Mouse (Mus musculus) midbrain, embryonic 10.5 days (tissue): ENCODE results near the gene Sox13. TPM values are rescaled to one million over a fixed set of nuclear protein-coding genes. Genes with fewer than 3 reads are reported as not detected.
A peak's percentile ranks its signal among the peaks of the same experiment; 100 is the strongest.

ENCODE experiments used
- DNase-seq: peaks from one replicate; pipeline ENCODE4 v3.0.0-alpha.2; 2017; ENCODE audit warnings: low spot score
- H3K27ac ChIP-seq: fragments of 300-500 bp; sonication (generic); replicated peaks from 2 replicates; pipeline ENCODE4 v1.5.1; 2016; ENCODE audit warnings: mild to moderate bottlenecking
- H3K27me3 ChIP-seq: fragments of 300-500 bp; sonication (generic); 2 replicates; pipeline ENCODE4 v1.6.1; 2016; ENCODE audit warnings: low read depth, mild to moderate bottlenecking; ENCODE audit not compliant: poor library complexity, severe bottlenecking
- H3K36me3 ChIP-seq: fragments of 300-500 bp; sonication (generic); 2 replicates; pipeline ENCODE4 v1.6.1; 2016; ENCODE audit warnings: mild to moderate bottlenecking, moderate library complexity
- H3K4me1 ChIP-seq: fragments of 300-500 bp; sonication (generic); 2 replicates; pipeline ENCODE4 v1.6.1; 2016
- H3K4me3 ChIP-seq: fragments of 300-500 bp; sonication (generic); 2 replicates; pipeline ENCODE4 v1.5.1; 2016; ENCODE audit warnings: mild to moderate bottlenecking, moderate library complexity
- H3K9me3 ChIP-seq: fragments of 300-500 bp; sonication (generic); replicated peaks from 2 replicates; pipeline ENCODE4 v1.6.1; 2016; ENCODE audit warnings: mild to moderate bottlenecking
- WGBS: fragments of 180-500 bp; shearing (Covaris S2); methylation state at CpG from one replicate; pipeline ENCODE4 v1.1.7; 2016; 5-methylcytosine and 5-hydroxymethylcytosine counted together
- polyA plus RNA-seq: library from polyadenylated mRNA; unstranded; fragments of >200 nt; fragmentation: Nextera tagmentation; extraction: Ambion mirVana; gene quantifications from 2 replicates; pipeline ENCODE4 v1.2.1, GENCODE M21; 2016

Gene Sox13
- polyA plus RNA-seq, 1 experiment from 2014 or later, result 28.5 TPM

DNA sequence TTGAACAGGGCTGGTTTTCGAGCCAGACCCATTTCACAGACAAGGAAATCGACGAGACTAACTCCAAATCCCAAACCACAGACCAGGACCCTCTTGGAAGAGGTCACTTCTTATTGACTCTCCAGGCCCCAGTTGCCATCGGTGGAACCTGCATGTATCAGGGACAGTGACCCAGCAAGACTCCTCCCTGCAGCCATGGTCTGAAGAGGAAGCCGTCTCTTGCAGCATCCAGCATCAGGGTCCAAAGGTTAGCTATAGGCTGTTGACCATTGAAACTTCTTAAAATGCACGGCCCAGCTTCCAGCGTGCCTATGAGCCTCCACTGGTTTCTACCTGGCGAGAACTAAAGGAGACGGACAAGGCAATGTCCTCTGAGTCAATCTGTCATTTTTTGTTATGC, 14.4 kb downstream of the Sox13 start:
- peak overlapping the region; percentile 46 for H3K4me3 ChIP-seq
- peaks cover 4% of the 10 kb centered on the region; the same call in 1 of the 2 replicates for H3K9me3 ChIP-seq
- peaks cover 94% of the 10 kb centered on the region for H3K4me1 ChIP-seq
- DNase-seq, result no peak
- H3K36me3 ChIP-seq, result peaks cover 31% of the 10 kb centered on the region
- WGBS, result 64% methylated on average over 9 of the region's 9 CpGs
- peak overlapping the region; percentile 84 for H3K27ac ChIP-seq
- no peaks in the 10 kb centered on the region for H3K27me3 ChIP-seq

DNA sequence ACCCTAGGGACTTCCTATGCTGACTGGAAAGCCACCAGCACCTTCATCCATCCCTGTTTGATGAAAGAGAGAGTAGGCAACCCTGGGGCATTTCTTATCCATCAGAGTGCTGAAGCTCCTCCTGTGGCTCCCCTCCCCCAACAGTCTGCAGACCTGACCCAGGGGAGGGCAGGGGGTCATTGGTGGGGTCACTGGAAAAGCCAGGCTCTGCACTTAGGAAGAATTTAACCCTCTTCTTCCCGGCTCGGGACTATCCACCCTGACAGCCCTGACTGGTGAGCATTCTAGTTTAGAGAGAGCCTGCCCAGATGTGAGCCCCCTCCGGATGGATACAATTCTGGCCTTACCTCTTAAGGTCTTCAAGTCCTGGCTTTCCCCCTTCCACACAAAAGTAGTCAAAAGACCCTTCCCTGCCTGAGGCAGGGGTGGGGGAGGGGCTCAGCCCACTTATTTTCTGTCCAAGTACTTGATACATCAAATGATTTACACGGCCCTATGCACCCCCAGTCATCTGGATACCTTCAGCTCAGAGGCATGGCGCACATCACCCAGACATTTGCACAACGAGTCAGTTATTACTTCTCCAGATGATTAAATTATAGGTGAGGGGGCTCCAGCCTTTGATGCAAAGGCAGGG, 15.2 kb downstream of the Sox13 start:
- Histone ChIP-seq H3K36me3 (peaks cover 38% of the 10 kb centered on the region), H3K4me3 (peak overlapping the region; percentile 46), H3K27ac (peak overlapping the region; percentile 84), H3K9me3 (peaks cover 4% of the 10 kb centered on the region; the same call in 1 of the 2 replicates), H3K27me3 (no peaks in the 10 kb centered on the region), H3K4me1 (peaks cover 94% of the 10 kb centered on the region)
- WGBS, result 5% methylated on average over 6 of the region's 6 CpGs
- peak; percentile 80 for DNase-seq

DNA sequence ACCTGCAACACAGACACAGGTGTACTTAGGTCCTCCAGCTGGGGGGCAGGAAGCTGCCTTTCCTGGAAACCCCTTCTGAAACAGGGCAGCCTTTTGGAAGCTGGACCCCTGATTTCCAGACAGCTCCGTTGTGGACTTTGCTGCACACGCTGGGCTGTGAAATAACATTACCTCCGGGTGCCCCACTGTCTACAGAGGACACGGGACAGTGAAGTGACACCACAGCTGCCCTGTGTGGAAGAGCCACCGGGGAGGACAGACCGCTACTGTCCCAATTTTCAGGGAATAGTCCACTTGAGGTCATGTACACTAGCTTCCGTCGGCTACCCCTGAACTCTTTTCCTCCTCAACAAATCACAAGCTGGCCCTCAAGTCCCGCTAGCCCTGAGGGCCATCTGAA, 15.9 kb downstream of the Sox13 start:
- Histone ChIP-seq H3K27me3 (no peaks in the 10 kb centered on the region), H3K36me3 (peaks cover 45% of the 10 kb centered on the region), H3K4me1 (peaks cover 88% of the 10 kb centered on the region), H3K4me3 (peak overlapping the region; percentile 46), H3K27ac (peak overlapping the region; percentile 84), H3K9me3 (peaks cover 4% of the 10 kb centered on the region; the same call in 1 of the 2 replicates)
- WGBS, result 38% methylated on average over 9 of the region's 9 CpGs
- no peak for DNase-seq

DNA sequence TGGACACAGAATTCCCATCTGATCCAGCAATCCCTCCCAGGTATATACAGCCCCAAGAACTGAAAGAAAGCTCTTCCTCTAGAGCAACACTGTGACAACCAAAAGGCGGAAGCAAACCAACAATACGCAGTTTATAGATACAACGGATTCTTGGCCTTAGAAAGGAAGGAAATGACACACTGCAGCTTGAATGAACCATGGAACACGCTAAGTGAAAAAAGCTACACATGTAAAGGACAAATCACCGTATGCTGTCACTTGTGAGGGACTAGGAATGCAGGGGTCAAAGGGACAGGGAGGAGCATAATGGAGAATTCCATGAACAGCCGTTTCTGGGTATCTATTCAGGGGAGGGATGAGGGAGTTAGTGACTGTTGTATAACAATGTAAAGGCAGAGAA, 16.7 kb downstream of the Sox13 start:
- peaks cover 49% of the 10 kb centered on the region for H3K36me3 ChIP-seq
- H3K27me3 ChIP-seq, result no peaks in the 10 kb centered on the region
- no peak for DNase-seq
- H3K9me3 ChIP-seq, result peaks cover 4% of the 10 kb centered on the region; the same call in 1 of the 2 replicates
- 49% methylated on average over 6 of the region's 6 CpGs for WGBS
- H3K4me3 ChIP-seq, result no peak overlapping the region
- H3K4me1 ChIP-seq, result peaks cover 79% of the 10 kb centered on the region
- H3K27ac ChIP-seq, result peak overlapping the region; percentile 78

DNA sequence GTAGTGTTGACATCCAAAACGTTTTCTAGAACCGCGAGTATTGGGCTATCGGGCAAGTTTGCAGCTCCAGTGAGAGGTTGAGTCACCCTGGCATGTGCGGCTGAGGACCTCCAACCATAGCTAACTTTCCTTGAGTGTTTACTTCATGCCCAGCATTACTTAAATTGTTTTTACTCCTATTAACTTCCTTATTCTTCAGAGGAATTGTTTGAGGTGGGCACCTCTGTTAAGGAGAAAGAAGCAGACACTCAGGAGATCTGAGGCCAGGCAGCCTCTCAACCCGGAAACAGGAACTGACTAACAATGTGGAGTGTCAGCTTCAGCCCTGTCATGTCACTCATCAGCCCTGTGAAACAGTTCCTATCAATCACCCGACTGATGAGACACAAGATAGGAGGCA, 17.6 kb downstream of the Sox13 start:
- peaks cover 4% of the 10 kb centered on the region; the same call in 1 of the 2 replicates for H3K9me3 ChIP-seq
- H3K27ac ChIP-seq, result peak overlapping the region; percentile 78
- DNase-seq, result no peak
- no peak overlapping the region for H3K4me3 ChIP-seq
- H3K36me3 ChIP-seq, result peaks cover 57% of the 10 kb centered on the region
- no peaks in the 10 kb centered on the region for H3K27me3 ChIP-seq
- H3K4me1 ChIP-seq, result peaks cover 71% of the 10 kb centered on the region
- 86% methylated on average over 7 of the region's 7 CpGs for WGBS

DNA sequence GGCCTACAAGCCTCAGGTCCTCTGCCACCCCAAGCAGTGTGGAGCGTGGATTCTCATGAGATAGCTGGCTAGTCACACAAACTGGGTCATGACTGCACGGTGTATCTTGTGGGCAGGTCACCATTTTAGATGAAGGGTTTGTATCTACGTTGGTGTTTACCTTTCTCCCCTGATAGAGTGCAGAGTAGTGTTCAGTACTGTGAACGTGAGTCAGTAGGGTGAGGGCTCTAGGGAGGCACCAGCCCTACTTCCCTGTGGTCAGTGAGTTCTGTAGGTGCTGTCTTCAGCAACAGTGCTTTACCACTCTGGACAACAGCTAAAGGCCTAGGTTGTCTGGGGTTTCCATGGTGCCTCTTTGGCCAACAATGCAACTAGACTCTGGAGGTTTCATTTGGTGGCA, 20.2 kb downstream of the Sox13 start:
- Histone ChIP-seq H3K36me3 (peaks cover 66% of the 10 kb centered on the region), H3K27me3 (peaks cover 18% of the 10 kb centered on the region), H3K27ac (0 out of 2 replicates have a peak overlapping the region, but pooled peaks have one; percentile 17), H3K9me3 (peaks cover 4% of the 10 kb centered on the region; the same call in 1 of the 2 replicates), H3K4me1 (peaks cover 66% of the 10 kb centered on the region), H3K4me3 (no peak overlapping the region)
- WGBS, result 89% methylated on average over 4 of the region's 4 CpGs
- no peak for DNase-seq

DNA sequence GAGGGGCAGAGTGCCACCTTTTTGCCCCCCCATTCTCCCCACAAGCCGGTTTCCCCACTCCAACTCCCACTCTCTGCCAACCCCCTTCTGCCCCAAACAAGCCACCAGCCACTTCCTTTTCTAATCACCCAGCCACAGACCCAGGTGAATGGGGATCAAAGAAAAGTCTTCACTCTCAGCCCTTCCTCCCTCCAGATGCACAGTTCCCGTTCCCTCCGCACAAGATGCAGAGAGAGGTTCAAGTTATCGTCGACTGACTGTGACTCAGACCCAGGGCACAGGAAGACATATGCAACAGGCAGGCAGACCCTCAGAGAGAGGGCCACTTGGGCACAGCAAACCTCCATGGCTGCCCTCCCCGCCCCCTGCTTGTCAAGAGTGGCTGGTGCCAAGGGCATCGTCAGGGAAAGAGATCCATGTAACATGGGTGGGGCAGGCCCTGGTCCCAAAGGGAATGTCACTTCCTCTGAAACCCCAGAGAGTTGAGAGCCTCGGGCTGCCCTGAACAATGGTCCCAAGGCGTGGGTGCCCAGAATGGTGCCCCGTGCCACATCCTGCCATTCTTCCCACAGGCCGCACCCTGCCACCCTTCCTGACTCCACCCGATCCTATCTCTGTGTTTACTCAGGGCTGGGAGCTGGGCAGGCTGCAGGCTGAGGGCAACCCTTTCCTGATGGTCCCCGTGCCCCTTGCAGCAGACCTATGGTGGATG, 24.0 kb downstream of the Sox13 start:
- Histone ChIP-seq H3K4me3 (no peak overlapping the region), H3K36me3 (peaks cover 56% of the 10 kb centered on the region), H3K4me1 (peaks cover 72% of the 10 kb centered on the region), H3K9me3 (no peaks in the 10 kb centered on the region; the same call in 1 of the 2 replicates), H3K27ac (peak overlapping the region; percentile 90), H3K27me3 (peaks cover 24% of the 10 kb centered on the region)
- no peak for DNase-seq
- WGBS, result 85% methylated on average over 13 of the region's 13 CpGs

DNA sequence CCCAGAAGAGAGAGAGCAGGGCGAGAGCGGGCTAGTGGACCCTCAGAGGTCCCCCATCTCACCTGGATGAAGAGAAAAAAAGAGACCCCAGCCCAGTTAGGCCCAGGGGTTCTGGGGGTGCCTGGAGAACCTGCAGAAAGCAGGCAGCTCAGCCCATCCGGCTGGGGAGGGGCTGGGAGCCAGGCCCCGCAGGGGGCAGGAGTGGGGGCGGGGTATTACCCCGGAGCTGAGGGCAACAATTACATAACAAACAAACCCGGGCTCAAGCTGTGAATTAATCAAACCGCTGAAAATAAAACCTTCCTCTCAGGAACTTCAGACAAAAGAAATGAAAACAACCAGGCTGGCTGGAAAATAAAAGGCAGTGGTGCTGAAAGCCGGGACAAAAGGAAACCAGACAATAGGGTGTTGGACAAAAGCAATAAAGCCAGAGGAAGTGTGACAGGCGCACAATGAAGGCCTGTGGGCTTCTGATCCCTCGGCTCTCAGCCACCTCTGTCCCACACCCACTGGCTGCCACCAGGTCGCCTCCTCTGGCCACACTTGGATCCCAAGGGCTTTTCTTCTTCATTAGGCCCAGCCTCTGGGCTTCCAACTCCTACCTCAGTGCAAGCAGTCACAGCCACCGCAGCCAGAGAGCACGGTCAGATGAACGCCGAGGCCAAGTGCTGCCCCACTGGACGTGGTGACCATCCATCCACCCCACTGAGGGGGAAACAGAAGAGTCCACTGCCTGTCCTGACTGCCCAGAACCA, 26.5 kb downstream of the Sox13 start:
- Histone ChIP-seq H3K27me3 (peaks cover 24% of the 10 kb centered on the region), H3K4me1 (peaks cover 83% of the 10 kb centered on the region), H3K36me3 (peaks cover 48% of the 10 kb centered on the region), H3K9me3 (no peaks in the 10 kb centered on the region; the same call in 1 of the 2 replicates), H3K27ac (peak overlapping the region; percentile 90), H3K4me3 (peak overlapping the region; percentile 44)
- 3% methylated on average over 17 of the region's 17 CpGs for WGBS
- DNase-seq, result peak; percentile 89

DNA sequence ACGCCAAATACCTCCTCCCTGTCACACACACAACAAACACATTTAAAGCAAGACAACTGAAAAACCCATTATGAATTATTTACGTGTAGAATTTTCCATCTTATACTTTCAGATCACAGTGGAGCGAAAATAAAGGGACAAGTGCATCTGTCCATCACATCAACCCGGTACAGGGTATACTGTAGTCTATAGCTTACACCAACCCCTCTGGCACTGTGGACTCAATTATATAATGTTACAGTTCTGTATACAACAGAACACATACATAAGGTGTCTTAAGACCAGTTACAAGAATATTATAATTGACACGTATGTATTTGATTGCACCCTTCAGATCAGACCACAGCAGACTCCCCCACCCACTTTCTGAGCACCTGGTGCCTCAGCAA, 27.1 kb downstream of the Sox13 start:
- Histone ChIP-seq H3K4me3 (peak overlapping the region; percentile 44), H3K4me1 (peaks cover 83% of the 10 kb centered on the region), H3K36me3 (peaks cover 48% of the 10 kb centered on the region), H3K27ac (peak overlapping the region; percentile 90), H3K27me3 (peaks cover 24% of the 10 kb centered on the region), H3K9me3 (peaks cover 2% of the 10 kb centered on the region; the same call in 1 of the 2 replicates)
- DNase-seq, result no peak
- WGBS, result 58% methylated on average over 5 of the region's 5 CpGs

DNA sequence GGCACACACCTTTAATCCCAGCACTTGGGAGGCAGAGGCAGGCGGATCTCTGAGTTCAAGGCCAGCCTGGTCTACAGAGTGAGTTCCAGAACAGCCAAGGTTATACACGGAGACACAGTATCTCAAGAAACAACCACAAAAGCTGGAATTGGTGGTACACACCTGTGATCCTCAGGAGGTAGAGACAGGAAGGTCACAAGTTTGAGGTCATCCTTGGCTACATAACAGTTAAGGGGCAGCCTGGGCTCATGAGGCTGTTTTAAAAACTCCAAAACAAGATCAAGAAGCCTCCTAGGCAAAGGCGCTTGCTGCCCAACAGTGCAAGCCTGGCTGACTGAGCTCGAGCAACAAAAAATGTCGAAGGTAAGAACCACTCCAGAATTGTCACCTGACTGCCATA, 27.5 kb downstream of the Sox13 start:
- Histone ChIP-seq H3K4me3 (0 out of 2 replicates have a peak overlapping the region, but pooled peaks have one; percentile 44), H3K4me1 (peaks cover 83% of the 10 kb centered on the region), H3K9me3 (peaks cover 6% of the 10 kb centered on the region; the same call in 1 of the 2 replicates), H3K36me3 (peaks cover 48% of the 10 kb centered on the region), H3K27me3 (peaks cover 24% of the 10 kb centered on the region), H3K27ac (peak overlapping the region; percentile 90)
- 87% methylated on average over 5 of the region's 5 CpGs for WGBS
- no peak for DNase-seq

DNA sequence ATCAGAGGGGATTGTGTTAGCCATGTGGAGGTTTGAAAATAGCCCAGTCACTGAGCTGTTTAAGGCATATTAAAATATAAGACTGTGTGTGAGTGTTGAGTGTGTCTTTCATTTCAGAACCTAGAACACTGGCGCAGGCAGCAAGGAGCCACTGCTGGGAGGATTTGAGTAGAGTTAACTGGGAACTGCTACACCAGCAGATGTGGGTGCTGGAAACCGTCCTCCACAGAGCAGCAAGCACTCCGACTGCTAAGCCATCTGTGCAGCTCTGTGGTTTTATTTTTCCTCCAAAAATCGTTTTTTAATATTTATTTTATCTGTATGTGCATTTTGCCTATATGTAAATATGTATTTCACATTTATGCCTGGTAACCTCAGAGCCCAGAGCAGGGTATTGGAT, 29.5 kb downstream of the Sox13 start:
- peaks cover 51% of the 10 kb centered on the region for H3K36me3 ChIP-seq
- DNase-seq, result no peak
- H3K27ac ChIP-seq, result no peak overlapping the region
- peaks cover 11% of the 10 kb centered on the region; the same call in 1 of the 2 replicates for H3K9me3 ChIP-seq
- WGBS, result 75% methylated on average over 4 of the region's 4 CpGs
- H3K27me3 ChIP-seq, result peaks cover 12% of the 10 kb centered on the region
- peaks cover 72% of the 10 kb centered on the region for H3K4me1 ChIP-seq
- no peak overlapping the region for H3K4me3 ChIP-seq

DNA sequence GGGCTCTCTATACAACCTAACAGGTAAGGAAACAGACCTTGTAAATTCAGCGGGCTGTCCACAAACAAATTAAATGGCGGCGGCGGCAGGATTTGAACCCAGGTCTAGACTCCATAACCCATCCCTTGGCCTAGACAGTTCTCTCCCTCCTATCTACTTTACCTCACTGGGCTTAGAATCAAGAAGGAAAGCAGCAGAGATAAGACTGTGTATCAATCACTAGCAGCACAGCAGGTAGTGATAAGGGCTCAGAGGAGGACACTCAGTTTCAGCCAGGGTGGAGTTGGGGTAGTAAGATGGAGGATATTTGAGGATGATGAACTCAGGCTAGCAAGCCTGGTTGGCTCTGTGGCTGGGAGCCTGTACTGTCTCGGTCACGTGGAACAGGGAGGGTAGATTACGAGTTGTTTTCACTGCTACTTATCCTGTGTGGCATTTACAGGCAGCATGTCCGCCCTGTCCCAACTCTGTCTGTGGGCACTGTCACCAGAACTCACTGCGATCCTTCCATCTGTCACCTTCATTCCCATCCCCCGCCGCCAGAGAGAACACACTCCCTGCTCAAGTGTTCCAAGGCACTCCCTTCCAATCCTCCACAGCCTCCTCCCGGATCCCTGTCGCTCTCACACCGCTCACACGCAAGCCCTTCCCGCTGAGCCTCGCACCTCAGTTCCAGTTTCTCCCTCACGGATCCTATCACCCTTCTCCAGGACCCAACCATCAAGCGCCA, 36.5 kb downstream of the Sox13 start:
- Histone ChIP-seq H3K27ac (peak overlapping the region; percentile 57), H3K27me3 (peaks cover 28% of the 10 kb centered on the region), H3K4me3 (no peak overlapping the region), H3K36me3 (peaks cover 100% of the 10 kb centered on the region), H3K9me3 (peaks cover 11% of the 10 kb centered on the region; the same call in 1 of the 2 replicates), H3K4me1 (peaks cover 51% of the 10 kb centered on the region)
- 63% methylated on average over 19 of the region's 19 CpGs for WGBS
- no peak for DNase-seq
